Mouse (Mus musculus) ovary, postnatal 36 days (tissue): ENCODE results near the gene Spin1.
A peak's percentile ranks its signal among the peaks of the same experiment; 100 is the strongest.
"Not testable (repeated sequence)": the region's sequence is repeated elsewhere in the genome, so short reads cannot be mapped to it uniquely, and the experiment has no call there.

ENCODE experiments used
- DNase-seq: peaks from one replicate; pipeline ENCODE4 v3.0.0; 2022; ENCODE audit warnings: low spot score, mixed read lengths

Spin1 gene

GRCm38 (mm10) chr13:51094323-51095195 is 6.1 kb upstream of the Spin1 start:
- DNase-seq = no peak

GRCm38 (mm10) chr13:51095196-51095715 is 5.4 kb upstream of the Spin1 start:
- DNase-seq = no peak

GRCm38 (mm10) chr13:51096644-51097043 is 4.0 kb upstream of the Spin1 start:
- DNase-seq = no peak

- DNase-seq = no peak
Measured at GRCm38 (mm10) chr13:51099560-51100232, 984 bp upstream of the Spin1 start.

- peak; percentile 63 for DNase-seq
Measured at GRCm38 (mm10) chr13:51101016-51101776, 516 bp downstream of the Spin1 start.

- DNase-seq = no peak
Measured at GRCm38 (mm10) chr13:51101777-51102132, 1.1 kb downstream of the Spin1 start.

- DNase-seq = no peak
Measured at GRCm38 (mm10) chr13:51103111-51103725, 2.5 kb downstream of the Spin1 start.

GRCm38 (mm10) chr13:51103861-51104650 is 3.4 kb downstream of the Spin1 start:
- DNase-seq = no peak

- DNase-seq = no peak
Measured at GRCm38 (mm10) chr13:51105861-51106655, 5.4 kb downstream of the Spin1 start.

GRCm38 (mm10) chr13:51106816-51107215 is 6.1 kb downstream of the Spin1 start:
- no peak for DNase-seq

- DNase-seq = no peak
Measured at GRCm38 (mm10) chr13:51109517-51109916, 8.8 kb downstream of the Spin1 start.

- not testable (repeated sequence) for DNase-seq
Measured at GRCm38 (mm10) chr13:51114398-51114797, 13.7 kb downstream of the Spin1 start.

- no peak for DNase-seq
Measured at GRCm38 (mm10) chr13:51115762-51116161, 15.1 kb downstream of the Spin1 start.

- no peak for DNase-seq
Measured at GRCm38 (mm10) chr13:51120734-51121133, 20.1 kb downstream of the Spin1 start.

GRCm38 (mm10) chr13:51121966-51122365 is 21.3 kb downstream of the Spin1 start:
- no peak for DNase-seq

GRCm38 (mm10) chr13:51122771-51123170 is 22.1 kb downstream of the Spin1 start:
- DNase-seq = no peak

GRCm38 (mm10) chr13:51125357-51125756 is 24.7 kb downstream of the Spin1 start:
- no peak for DNase-seq

GRCm38 (mm10) chr13:51127906-51128305 is 27.2 kb downstream of the Spin1 start:
- no peak for DNase-seq

- no peak for DNase-seq
Measured at GRCm38 (mm10) chr13:51128417-51128816, 27.7 kb downstream of the Spin1 start.

- no peak for DNase-seq
Measured at GRCm38 (mm10) chr13:51131179-51131578, 30.5 kb downstream of the Spin1 start.
